Mouse (Mus musculus) heart, postnatal 25 days (tissue): ENCODE data around the gene Nufip2. TPM values are rescaled to one million over a fixed set of nuclear protein-coding genes. Genes with fewer than 3 reads are reported as not detected.
A peak's percentile ranks its signal among the peaks of the same experiment; 100 is the strongest.

ENCODE experiments used
- DNase-seq: peaks from one replicate; pipeline ENCODE4 v3.0.0; 2022; ENCODE audit warnings: low spot score
- intact Hi-C: fragments of 180-260 bp; cut with DNase I; formaldehyde crosslinking; loops from one replicate; pipeline ENCODE4 v1.15.1; 2025
- total RNA-seq, 2 experiments: library from RNA; stranded (reverse); gene quantifications; 2 replicates each; pipeline ENCODE4 v1.2.3; 2021

The Nufip2 gene
- total RNA-seq, 2 experiments from 2014 or later, result 45.6 to 54.3 TPM

- DNase-seq, result peak; percentile 47
- intact Hi-C loops, result no loop called here
Observed at GRCm38 (mm10) chr11:77764694-77765458, 78.9 kb downstream of the Nufip2 start.

- intact Hi-C loops, result no loop called here
- DNase-seq, result no peak
Observed at GRCm38 (mm10) chr11:77765459-77765777, 79.5 kb downstream of the Nufip2 start.

- DNase-seq, result no peak
- intact Hi-C loops, result no loop called here
Observed at GRCm38 (mm10) chr11:77766351-77767001, 80.5 kb downstream of the Nufip2 start.

- intact Hi-C loops, result no loop called here
- no peak for DNase-seq
Observed at GRCm38 (mm10) chr11:77769496-77769895, 83.5 kb downstream of the Nufip2 start.

- DNase-seq, result no peak
- intact Hi-C loops, result no loop called here
Observed at GRCm38 (mm10) chr11:77770346-77770745, 84.4 kb downstream of the Nufip2 start.

- DNase-seq, result no peak
- intact Hi-C loops, result no loop called here
Observed at GRCm38 (mm10) chr11:77771879-77772713, 86.1 kb downstream of the Nufip2 start.

GRCm38 (mm10) chr11:77775701-77776400, 89.9 kb downstream of the Nufip2 start:
- DNase-seq, result no peak
- intact Hi-C loops, result no loop called here

GRCm38 (mm10) chr11:77777436-77777835, 91.5 kb downstream of the Nufip2 start:
- intact Hi-C loops, result no loop called here
- no peak for DNase-seq

- intact Hi-C loops, result no loop called here
- no peak for DNase-seq
Observed at GRCm38 (mm10) chr11:77777937-77778336, 92.0 kb downstream of the Nufip2 start.

- DNase-seq, result no peak
- intact Hi-C loops, result no loop called here
Observed at GRCm38 (mm10) chr11:77779240-77779639, 93.3 kb downstream of the Nufip2 start.

- DNase-seq, result no peak
- intact Hi-C loops, result no loop called here
Observed at GRCm38 (mm10) chr11:77781088-77781487, 95.1 kb downstream of the Nufip2 start.

- DNase-seq, result no peak
- intact Hi-C loops, result no loop called here
Observed at GRCm38 (mm10) chr11:77782104-77782815, 96.3 kb downstream of the Nufip2 start.

- no peak for DNase-seq
- intact Hi-C loops, result no loop called here
Observed at GRCm38 (mm10) chr11:77783211-77783746, 97.3 kb downstream of the Nufip2 start.

- intact Hi-C loops, result no loop called here
Observed at GRCm38 (mm10) chr11:77783747-77784646, 98.0 kb downstream of the Nufip2 start.

GRCm38 (mm10) chr11:77784894-77785293, 98.9 kb downstream of the Nufip2 start:
- intact Hi-C loops, result no loop called here
- DNase-seq, result no peak

More at GRCm38 (mm10) chr11:77783747-77784646, 98.0 kb downstream of the Nufip2 start:
- no peak for DNase-seq

- DNase-seq, result no peak
- intact Hi-C loops, result no loop called here
Observed at GRCm38 (mm10) chr11:77785396-77785767, 99.4 kb downstream of the Nufip2 start.

- intact Hi-C loops, result no loop called here
Observed at GRCm38 (mm10) chr11:77785768-77786561, 100.0 kb downstream of the Nufip2 start.

GRCm38 (mm10) chr11:77787707-77788106, 101.8 kb downstream of the Nufip2 start, which contains the start of gene Gm10277:
Gene Gm10277, minus strand, starts transcription at chr11:77787747.
- intact Hi-C loops, result no loop called here
- DNase-seq, result no peak

More at GRCm38 (mm10) chr11:77785768-77786561, 100.0 kb downstream of the Nufip2 start:
- no peak for DNase-seq
